Mouse (Mus musculus): Measurements from ENCODE around the gene Mtmr12. TPM values are rescaled to one million over a fixed set of nuclear protein-coding genes. Genes with fewer than 3 reads are reported as not detected.
"Not testable (repeated sequence)": the region's sequence is repeated elsewhere in the genome, so short reads cannot be mapped to it uniquely, and the experiment has no call there.

The Mtmr12 gene
- total RNA-seq, 2 experiments from 2014 or later = 12.7 to 13.1 TPM

DNA sequence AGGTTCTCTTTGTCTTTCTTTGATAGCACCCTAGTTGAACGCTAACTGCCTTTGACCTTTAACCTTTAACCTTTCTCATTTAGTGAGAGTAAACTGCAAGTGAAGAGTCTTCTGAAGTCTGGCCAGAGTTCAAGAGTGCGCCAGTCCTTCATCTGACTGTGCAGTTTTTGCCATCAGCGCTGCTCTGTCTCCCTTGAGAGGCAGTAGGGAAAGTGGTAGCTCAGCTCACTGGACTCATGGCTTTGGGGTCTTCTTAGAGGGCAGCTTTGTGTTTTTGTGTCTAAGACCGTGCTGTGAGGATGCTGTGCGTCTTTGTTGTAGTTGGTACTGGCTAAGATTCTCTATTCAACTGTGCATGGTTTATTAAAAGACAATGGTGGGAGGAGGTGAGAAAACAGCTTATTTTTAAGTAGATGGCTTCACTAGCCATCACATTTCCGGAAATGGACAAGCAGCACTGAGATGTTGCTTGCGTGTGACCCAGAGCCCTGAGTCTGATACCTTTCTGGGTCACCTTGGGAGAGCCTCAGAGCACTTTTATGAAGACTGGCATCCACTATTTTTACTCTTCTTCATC, 1.9 kb downstream of the Mtmr12 start:
- intact Hi-C loops (cut with DNase I) = loop anchor here (2.0 kb wide), 1 partner anchor 38 kb away; no protein-coding TSS in a partner anchor
- DNase-seq = no peak

DNA sequence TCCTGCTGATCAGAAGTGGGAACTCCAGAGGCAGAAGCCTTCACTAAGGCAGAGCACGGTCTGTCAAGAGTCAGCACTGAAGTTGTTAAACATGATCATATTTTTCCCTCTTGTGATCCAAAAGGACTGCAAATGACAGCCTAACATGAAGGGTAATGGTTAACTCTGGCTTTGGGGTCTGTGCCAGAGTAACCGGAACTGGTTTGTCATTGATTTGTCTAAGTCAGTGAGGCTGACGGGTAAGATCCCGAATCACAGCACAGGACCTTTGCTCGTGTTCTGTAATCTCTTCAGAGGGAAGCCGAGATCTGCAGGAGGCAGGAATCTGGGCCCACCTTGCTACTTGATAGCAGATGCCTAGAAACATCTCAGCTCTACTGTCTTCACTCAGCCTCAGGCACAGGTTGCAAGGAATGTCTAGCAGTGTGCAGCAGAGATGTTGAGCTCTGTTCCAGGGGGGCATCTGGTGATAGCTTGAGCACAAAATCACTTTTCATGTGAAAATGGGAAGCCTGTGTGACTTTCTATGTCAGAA, 2.8 kb downstream of the Mtmr12 start:
- intact Hi-C loops (cut with DNase I) = loop anchor here (2.0 kb wide), 1 partner anchor 37 kb away; no protein-coding TSS in a partner anchor
- no peak for DNase-seq

DNA sequence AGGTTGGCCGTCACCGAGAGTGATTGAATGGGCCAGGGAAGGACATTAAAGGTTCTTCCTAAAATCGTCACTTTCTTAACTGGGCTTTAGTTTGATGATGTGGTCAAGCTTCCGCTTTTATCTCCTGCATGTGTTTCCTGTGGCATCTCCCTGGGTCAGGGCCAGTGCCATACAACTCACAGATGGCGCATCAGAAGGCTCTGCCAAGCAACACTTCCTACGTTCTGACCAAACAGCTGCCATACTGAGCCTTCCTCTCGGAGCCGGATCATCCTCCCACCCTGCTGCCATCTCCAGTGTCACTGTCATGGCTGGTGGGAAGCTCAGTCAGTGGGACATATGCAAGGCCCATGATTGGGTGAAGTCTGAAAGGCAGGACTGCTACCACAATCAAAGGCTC, 6.7 kb downstream of the Mtmr12 start:
- intact Hi-C loops (cut with DNase I) = no loop called here
- no peak for DNase-seq

DNA sequence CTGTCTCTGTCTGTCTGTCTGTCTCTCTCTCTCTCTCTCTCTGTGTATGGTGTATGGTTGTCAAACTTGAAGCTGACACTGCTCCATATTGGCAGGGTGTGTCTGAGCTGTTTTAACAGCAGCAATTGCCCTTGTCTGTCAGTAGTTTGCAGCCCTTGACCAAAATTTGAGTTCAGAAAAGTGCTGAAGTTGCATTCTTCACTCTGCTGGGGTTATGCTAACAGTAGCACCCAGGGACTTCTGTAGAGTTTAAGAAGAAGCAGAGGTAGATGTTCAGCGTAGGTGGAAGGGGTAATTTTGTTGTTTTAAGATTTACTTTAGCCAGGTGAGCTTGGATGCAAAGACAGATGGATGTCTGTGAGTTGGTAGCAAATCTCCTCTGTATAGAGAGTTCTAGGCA, 7.4 kb downstream of the Mtmr12 start:
- DNase-seq = no peak

DNA sequence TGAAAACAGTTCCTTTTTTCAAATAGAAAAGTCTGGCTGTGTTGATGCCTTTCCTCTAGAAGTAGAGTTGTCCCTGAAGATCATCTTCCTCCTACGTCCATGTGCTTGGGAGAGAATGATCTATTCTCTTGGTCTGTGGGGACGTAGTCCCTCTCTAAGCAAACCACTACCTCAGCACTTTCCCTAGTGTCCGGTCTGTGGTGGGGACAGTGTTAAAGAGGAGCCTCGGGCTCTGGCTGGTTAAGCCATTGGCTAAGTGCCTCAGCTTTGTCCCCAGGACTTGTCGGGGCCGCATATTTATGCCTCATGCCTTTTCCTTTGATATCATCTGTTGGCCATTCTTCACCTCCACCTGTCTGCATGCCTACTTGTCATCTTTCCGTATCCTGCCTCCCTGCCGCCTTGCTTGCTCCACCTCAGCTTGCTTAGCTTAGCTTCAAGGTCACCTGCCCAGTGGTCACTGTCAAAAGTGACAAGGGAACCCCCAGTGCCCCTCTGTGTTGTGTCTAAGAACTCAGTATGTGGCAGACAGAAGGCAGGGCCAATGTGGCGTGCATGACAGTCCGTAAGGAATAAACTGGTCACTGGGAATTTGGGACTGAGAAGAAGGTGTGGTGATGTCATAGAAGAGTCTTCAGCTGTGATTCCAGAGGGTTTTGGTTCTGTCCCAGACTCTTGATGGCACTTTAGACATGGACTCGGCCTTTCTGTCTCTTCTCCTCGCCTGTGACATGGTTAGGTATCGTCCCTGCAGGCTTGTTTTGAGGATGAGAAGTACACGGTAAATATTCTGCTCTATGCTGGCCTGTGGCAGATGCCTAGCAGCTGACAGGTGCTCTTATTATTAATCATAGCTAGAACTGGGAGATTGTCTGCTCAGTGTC, 9.9 kb downstream of the Mtmr12 start:
- intact Hi-C loops (cut with DNase I) = no loop called here
- DNase-seq = no peak

More for the DNA sequence above, 7.4 kb downstream of the Mtmr12 start:
- intact Hi-C loops (cut with DNase I) = no loop called here

DNA sequence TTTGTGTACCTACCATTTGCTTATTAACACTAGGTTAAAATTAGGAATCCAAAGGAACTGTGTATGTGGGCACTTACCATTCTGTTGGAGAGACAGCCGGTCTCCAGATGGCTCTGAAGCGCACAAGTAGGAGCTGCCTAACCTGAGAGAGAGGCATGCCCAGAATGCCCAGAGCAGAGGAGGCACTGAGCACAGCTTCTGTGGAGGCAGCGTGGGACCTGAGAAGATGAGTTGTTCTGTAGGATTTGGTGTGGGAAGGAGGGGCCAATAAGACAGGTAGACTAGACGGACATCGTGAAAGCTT, 10.5 kb downstream of the Mtmr12 start:
- no peak for DNase-seq
- intact Hi-C loops (cut with DNase I) = no loop called here

DNA sequence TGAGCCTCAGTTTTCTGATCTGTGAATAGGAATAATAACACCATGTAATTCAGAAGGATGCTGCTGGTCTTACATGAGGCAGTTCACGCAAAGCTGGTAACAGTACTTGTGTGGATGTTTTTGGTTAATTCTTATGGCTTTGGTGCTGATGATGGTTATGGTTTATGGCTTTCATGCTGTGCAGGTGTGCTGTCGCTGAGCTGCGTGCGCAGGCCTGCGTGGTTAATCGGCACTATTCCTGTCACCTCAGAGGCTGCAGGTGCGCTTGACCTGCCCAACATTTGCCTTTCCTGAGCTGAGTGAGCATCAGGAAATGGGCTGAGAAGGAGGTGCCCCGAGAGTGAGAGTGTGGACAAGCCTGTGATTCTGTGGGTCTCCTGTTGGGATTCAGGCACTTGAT, 11.3 kb downstream of the Mtmr12 start:
- intact Hi-C loops (cut with DNase I) = no loop called here
- DNase-seq = no peak

DNA sequence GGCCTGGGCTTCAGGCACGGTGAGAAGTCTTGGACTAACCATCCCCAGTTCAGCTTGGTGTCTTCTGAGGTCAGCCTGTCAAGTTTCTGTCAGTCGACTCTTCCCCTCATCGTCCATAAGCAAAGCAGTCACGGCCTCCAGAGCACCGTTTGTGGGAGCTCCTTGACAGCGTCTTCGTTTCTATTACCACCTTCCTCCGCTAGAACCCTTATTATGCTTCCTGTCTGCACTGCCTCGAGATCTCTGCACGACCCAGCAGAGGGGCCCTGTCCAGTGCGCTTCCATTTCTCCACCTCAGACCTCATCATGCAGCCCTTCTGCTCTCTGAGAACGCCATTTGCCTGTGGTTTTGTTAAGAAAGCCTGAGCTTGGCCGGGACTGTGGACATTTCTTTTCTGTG, 12.0 kb downstream of the Mtmr12 start:
- DNase-seq = no peak
- intact Hi-C loops (cut with DNase I) = no loop called here

DNA sequence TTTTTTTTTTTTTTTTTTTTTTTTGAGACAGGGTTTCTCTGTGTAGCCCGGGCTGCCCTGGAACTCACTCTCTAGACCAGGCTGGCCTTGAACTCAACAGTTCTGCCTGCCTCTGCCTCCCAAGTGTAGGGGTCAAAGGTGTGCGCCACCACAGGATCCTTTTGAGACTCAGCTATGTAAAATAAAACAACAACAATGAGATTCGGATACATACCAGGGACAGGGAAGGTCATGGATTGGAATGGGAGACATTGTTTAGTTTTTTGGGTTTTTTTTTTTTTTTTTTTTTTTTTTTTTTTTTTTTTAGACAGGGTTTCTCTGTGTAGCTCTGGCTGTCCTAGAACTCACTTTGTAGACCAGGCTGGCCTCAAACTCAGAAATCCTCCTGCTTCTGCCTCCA, 12.5 kb downstream of the Mtmr12 start:
- DNase-seq; intact Hi-C loops (cut with DNase I): not testable (repeated sequence)

DNA sequence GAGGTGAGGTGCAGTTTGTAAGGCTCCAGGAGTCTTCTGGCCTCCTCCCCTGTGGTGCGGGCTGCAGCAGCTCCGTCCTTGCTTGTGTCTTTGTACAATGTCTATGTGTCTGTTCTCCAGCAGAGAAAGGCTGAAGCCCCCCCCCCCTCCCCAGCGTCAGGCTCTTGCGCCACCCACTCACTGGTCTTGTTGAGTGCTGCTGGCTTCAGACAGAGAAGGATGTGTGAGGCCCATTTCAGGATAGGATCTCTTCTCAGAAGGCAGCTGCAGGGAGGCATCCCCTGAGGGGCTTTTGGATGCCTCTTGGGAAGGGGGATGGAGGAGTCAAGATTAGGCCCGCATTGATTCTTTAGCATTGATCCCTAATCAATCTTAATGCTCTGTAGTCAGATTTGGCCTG, 13.0 kb downstream of the Mtmr12 start:
- intact Hi-C loops (cut with DNase I) = no loop called here

DNA sequence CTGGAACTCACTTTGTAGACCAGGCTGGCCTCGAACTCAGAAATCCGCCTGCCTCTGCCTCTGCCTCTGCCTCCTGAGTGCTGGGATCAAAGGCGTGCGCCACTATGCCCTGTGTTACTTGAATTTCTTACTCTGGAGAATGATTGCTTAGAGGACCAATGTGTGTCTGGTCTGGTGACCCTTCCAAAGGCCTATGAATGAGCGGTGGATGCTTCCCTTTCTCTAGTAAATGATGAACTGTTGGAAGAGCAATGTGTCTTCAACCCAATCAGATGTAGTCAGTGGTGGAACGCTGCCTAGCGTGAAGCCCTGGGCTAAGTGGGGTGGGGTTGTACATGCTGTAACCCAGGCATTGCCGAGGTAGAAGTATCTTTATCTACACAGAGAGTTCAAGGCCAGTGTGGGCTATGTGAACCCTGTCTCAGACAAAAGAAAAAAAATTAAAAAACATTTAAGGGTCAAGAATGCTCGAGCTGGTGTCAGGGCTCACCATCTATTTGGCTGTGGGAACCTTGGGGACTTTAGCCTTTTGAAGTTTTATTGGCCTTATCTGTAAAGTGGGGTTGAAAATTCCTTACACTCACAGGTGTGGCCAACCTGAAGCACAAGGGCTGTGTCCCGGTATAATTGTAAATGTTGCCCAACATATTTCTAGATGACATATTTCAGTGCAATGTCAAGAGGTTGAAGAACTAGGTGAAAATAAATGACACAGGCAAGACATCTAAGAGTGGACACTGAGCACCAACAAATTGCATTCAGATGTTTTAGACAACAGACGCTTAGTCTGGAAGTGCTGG, 14.0 kb downstream of the Mtmr12 start:
- DNase-seq = no peak
- intact Hi-C loops (cut with DNase I) = no loop called here

More for the DNA sequence above, 13.0 kb downstream of the Mtmr12 start:
- no peak for DNase-seq

DNA sequence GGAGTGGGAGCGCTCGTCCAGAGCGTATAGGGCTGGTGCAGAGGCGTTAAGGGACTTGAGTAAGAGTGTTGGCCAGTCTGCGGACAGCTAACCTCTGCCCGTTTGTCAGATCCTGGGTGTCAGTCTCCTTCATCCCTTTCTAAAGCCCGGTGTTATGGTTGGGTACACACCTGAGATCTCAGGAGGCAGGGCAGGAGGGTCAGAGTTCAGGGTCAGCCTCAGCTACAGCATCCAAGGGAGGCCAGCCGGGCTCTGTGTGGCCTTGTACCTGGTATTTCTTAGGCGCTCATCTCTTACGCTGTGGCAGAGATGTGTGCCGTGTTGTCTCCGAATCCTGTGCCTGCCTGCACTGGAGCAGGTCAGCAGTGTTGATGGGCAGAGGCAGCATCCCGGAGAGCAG, 16.3 kb downstream of the Mtmr12 start:
- intact Hi-C loops (cut with DNase I) = no loop called here
- DNase-seq = no peak

DNA sequence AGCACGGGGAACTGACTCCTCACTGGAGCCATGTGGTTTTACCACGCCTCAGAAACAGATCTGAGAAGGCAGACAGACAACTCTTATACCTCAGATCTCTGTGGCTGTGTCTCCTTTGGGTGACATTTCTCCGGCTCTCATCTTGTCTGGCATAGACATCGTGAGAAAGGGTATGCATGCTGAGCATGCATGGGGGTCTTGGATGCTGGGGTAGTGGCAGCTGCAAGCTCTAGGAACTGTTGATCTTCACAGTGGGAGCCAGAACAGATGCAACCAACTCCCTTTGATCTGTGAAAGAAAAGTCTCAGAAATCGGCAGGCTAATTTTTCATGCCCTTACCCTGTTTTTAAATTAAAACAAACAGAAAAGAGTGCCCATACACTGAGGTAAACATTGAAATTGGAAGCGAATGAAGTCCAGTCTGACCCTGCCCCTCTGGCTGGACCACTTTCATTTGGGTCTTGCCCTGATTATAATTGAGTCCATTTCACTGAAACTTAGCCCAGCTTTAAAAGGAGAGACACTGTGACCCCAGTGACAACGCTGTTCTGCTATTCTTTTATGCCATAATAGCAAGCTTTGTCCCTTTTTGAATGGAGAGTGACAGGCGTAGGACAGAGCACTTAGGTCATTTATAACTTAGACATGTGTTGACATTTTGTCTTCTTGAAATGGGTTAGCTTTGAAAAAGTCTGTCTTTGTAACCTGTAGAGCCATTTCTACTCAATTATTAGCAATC, 17.9 kb downstream of the Mtmr12 start:
- intact Hi-C loops (cut with DNase I) = no loop called here
- no peak for DNase-seq

DNA sequence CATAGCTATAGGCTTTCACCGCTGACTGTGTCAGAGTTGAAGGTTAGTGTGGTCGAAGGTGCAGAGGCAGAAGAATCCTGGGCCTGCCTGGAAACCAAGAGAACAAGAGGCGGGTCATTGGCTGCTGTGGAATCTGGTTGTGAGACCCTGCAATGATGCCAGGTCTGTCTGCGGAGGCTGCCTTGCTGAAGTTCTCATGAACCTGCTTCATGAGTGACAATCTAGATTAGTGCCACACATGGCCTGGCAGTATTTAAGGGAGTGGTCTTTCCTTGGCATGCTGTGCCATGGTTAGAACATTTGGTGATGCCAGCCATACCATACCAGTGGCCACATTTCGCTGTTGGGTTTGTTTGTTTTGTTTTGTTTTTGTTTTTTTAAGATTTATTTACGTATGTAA, 18.6 kb downstream of the Mtmr12 start:
- intact Hi-C loops (cut with DNase I) = no loop called here
- DNase-seq = no peak

DNA sequence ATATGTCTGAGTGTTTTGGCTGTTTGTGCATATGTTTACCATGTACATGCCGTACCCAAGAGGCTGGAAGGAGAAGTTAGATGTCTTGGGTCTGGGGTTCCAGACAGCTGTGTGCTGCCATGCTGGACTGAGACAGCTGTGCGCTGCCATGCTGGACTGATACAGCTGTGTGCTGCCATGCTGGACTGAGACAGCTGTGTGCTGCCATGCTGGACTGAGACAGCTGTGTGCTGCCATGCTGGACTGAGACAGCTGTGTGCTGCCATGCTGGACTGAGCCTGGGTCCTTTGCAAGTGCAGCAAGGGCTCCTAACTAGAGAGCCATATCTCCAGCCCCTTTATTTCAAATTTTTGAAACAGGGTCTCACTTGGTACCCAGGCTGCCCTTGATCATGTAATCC, 19.4 kb downstream of the Mtmr12 start:
- no peak for DNase-seq
- intact Hi-C loops (cut with DNase I) = no loop called here

DNA sequence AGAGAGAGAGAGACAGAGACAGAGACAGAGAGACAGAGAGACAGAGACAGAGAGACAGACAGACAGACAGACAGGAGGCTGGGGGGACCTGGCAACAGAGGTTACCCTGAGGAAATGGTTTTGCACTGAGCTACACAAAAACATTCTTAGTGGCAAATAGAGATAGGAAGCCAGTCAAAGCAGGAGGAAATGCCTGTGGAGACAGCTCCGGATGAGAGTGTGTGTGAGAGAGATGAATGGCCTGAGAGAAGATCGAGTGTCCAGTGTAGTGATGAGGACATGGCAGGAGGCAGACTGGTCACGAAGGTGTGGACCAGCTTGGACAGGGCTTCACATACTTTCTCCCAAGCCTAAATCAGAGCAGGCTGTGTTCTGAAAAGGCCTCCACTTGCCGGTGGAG, 20.2 kb downstream of the Mtmr12 start:
- intact Hi-C loops (cut with DNase I) = no loop called here
- no peak for DNase-seq

DNA sequence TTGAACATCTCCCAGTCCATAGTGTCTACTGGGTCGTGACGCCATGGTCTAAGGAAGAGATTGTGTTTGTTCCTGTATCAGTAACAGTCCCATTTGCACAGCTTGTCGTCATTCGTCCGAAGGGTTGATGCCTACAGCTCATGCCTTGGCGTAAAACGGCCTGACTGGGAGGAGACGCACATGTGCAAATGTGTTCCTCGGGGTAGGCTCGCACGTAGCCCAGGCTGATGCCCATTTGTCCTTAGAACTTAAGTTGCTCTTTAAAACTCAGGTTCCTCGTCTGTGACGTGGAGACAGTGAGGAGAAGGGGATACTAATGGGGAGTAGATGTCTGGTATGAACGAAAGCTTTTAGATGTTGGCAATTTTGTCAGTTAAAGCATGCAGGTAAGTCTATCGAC, 22.1 kb downstream of the Mtmr12 start:
- no peak for DNase-seq
- intact Hi-C loops (cut with DNase I) = no loop called here

DNA sequence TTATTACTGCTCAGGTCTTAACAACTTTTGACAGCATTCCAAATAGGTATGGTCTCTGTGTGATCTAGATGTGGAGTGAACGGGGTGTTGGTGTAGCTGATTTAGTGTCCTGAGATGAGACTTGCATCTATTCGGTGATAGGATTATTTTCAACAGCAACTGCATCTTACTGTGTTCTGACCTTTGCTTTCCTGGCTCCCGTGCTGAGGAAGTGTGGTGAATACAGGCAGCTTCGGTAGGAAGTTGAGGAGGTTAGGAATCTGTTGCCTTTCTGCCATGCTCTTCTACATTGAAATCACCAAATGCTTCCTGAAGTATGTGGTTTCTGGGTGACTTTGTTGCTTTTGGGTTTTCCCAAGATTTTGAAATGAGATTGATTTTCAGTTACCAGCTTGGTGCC, 22.5 kb downstream of the Mtmr12 start:
- DNase-seq = no peak
- intact Hi-C loops (cut with DNase I) = no loop called here

DNA sequence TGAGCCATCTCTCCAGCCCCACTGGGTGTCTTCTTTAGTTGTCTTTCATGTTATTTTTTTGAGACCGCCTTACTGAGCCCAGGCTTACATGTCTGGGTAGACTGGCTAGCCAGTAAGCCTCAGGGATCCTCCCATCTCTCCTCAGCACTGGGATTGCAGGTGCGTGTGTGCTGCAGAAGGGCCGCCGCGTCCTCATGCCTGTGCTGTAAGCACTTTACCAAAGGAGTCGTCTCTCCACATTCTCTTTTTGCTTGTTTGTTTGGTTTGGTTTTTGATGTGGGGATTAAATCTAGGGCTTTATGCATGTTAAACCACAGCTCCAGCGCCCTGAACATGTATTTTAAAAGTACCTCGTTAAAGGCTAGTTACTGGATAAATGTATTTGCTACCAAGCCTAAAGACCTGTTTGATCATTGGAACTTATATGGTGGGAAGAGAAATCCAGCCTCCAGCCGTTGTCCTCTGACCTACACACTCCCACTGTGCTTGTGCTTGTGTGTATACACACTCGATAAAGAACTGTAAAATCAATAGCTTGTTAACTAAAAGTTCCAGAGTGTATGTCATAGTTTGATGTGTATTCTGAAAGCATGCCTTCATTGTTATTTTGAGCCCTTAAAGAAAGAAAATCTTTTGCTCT, 24.9 kb downstream of the Mtmr12 start:
- no peak for DNase-seq
- intact Hi-C loops (cut with DNase I) = no loop called here
